ENCODE assay signal across 25 mouse cellular contexts in the genomic region with DNA sequence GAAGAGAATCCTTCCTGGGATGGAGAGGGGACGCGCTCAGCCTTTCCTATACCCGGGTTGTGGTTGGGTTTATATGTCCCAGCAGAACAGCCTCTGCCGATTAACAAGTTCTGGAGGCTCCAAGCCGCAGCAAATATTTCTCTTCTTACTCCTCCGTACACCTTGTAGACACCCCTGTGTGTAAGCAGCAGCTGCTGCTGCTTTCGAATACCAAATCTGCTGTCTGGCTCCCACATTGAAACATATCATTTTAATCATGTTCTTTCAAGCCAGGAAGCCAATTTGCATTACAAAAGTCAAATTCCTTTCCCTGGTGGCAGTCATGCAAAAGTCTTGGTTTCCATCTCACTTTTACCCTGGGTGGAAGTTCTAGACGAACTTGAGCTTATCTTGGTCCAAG.
DNase-seq lines count a peak whose midpoint lies in the region; ATAC-seq and TF ChIP-seq lines count a peak whose summit lies in the region.
"Had no signal": no experiment of that assay in that cellular context is flagged by ENCODE, and none has a peak within 500 bp of the region (broad histone marks: within the 10 kb centered on the region; RNA-seq: fewer than 3 reads in every experiment).

No protein-coding gene starts in this region.

- ATAC-seq in hindbrain, embryonic 11.5 days (ENCODE audit: low FRiP score) = no peak
- no peak for ATAC-seq in hindbrain, embryonic 16.5 days
- ATAC-seq in forebrain, embryonic 16.5 days = no peak
- ATAC-seq in midbrain, embryonic 13.5 days = no peak
- ATAC-seq: activated CD4-positive, CD25-positive, alpha-beta regulatory T cell, adult 4 months; liver, embryonic 12.5 days had no signal

- peaks cover 19% of the 10 kb centered on the region for H3K4me1 ChIP-seq in hindbrain, embryonic 11.5 days (replicated peaks; ENCODE audit: control insufficient read depth, insufficient read depth, low read length)
- peaks cover 41% of the 10 kb centered on the region for H3K4me1 ChIP-seq in hindbrain, embryonic 16.5 days (ENCODE audit: control insufficient read depth, insufficient read depth, low read depth, low read length)
- H3K4me1 ChIP-seq in forebrain, embryonic 16.5 days (replicated peaks; ENCODE audit: control insufficient read depth, insufficient read depth, low read length) = peaks cover 49% of the 10 kb centered on the region
- peaks cover 51% of the 10 kb centered on the region for H3K4me1 ChIP-seq in midbrain, embryonic 13.5 days (replicated peaks)
- H3K4me1 ChIP-seq: liver, embryonic 12.5 days had no signal

- H3K4me2 ChIP-seq in hindbrain, embryonic 11.5 days (replicated peaks; ENCODE audit: low read depth, low read length) = no peak overlapping the region
- no peak overlapping the region for H3K4me2 ChIP-seq in hindbrain, embryonic 16.5 days (ENCODE audit: low read length)
- H3K4me2 ChIP-seq in forebrain, embryonic 16.5 days (ENCODE audit: low read length) = no peak overlapping the region
- H3K4me2 ChIP-seq in midbrain, embryonic 13.5 days (replicated peaks) = no peak overlapping the region
- H3K4me2 ChIP-seq: embryonic facial prominence, embryonic 15.5 days; heart, embryonic 13.5 days; limb, embryonic 13.5 days; liver, embryonic 12.5 days; neural tube, embryonic 15.5 days had no signal

- TF ChIP-seq POLR2A in brain, embryonic 14.5 days (IDR thresholded peaks at IDR 0.05; ENCODE audit: borderline replicate concordance, extremely low read depth, insufficient read depth, insufficient read length, poor library complexity, severe bottlenecking) = no peak

- no peaks in the 10 kb centered on the region for H3K9me3 ChIP-seq in hindbrain, embryonic 11.5 days (ENCODE audit: control insufficient read depth, low read length)
- no peaks in the 10 kb centered on the region for H3K9me3 ChIP-seq in hindbrain, embryonic 16.5 days (ENCODE audit: control insufficient read depth, low read length)
- no peaks in the 10 kb centered on the region for H3K9me3 ChIP-seq in forebrain, embryonic 16.5 days (ENCODE audit: control insufficient read depth, low read length)
- H3K9me3 ChIP-seq in midbrain, embryonic 13.5 days = no peaks in the 10 kb centered on the region
- H3K9me3 ChIP-seq: embryonic facial prominence, embryonic 15.5 days; G1E; heart, embryonic 13.5 days; limb, embryonic 13.5 days; liver, embryonic 12.5 days; neural tube, embryonic 15.5 days had no signal

- H3K27ac ChIP-seq in hindbrain, embryonic 11.5 days (ENCODE audit: low read depth, low read length) = peak overlapping the region; percentile 67
- no peak overlapping the region for H3K27ac ChIP-seq in hindbrain, embryonic 16.5 days (ENCODE audit: low read depth, low read length)
- peak overlapping the region; percentile 93 for H3K27ac ChIP-seq in forebrain, embryonic 16.5 days (ENCODE audit: low read length)
- peak overlapping the region; percentile 83; the same call in 1 of the 2 replicates for H3K27ac ChIP-seq in midbrain, embryonic 13.5 days
- H3K27ac ChIP-seq: embryonic facial prominence, embryonic 15.5 days; heart, adult 2 months; heart, embryonic 13.5 days; limb, embryonic 13.5 days; liver, embryonic 12.5 days; neural tube, embryonic 15.5 days had no signal

- H3K36me3 ChIP-seq in hindbrain, embryonic 11.5 days (ENCODE audit: control insufficient read depth, insufficient read depth, low read length) = no peaks in the 10 kb centered on the region
- H3K36me3 ChIP-seq in hindbrain, embryonic 16.5 days (ENCODE audit: control insufficient read depth, insufficient read depth, low read length) = no peaks in the 10 kb centered on the region
- no peaks in the 10 kb centered on the region for H3K36me3 ChIP-seq in forebrain, embryonic 16.5 days (ENCODE audit: control insufficient read depth, insufficient read depth)
- H3K36me3 ChIP-seq in midbrain, embryonic 13.5 days = no peaks in the 10 kb centered on the region
- H3K36me3 ChIP-seq: embryonic facial prominence, embryonic 15.5 days; G1E; heart, embryonic 13.5 days; limb, embryonic 13.5 days; liver, embryonic 12.5 days; neural tube, embryonic 15.5 days had no signal

- peak; percentile 24 for DNase-seq in hindbrain, embryonic 11.5 days (ENCODE audit: low spot score)
- DNase-seq in brain, embryonic 14.5 days (ENCODE audit: low read depth) = peak; percentile 70
- no peak for DNase-seq in urinary bladder, postnatal 36 days (ENCODE audit: low spot score in 2 of 2)
- no peak for DNase-seq in heart, postnatal 36 days
- DNase-seq: adrenal gland, adult 8-10 months; B cell, adult 2 months; cerebellum, adult 8-10 months; heart, adult 2 months; heart, postnatal 14 days; kidney, adult 2 months; kidney, postnatal 10 days; lung, adult 18-20 months; lung, postnatal 10 days; thymus, adult 2 months; thymus, postnatal 4 days had no signal

- intact Hi-C loops in heart, postnatal 36 days (cut with DNase I) = no loop called here

- no peaks in the 10 kb centered on the region for H3K27me3 ChIP-seq in hindbrain, embryonic 11.5 days (ENCODE audit: control insufficient read depth, insufficient read depth, low read length)
- no peaks in the 10 kb centered on the region for H3K27me3 ChIP-seq in hindbrain, embryonic 16.5 days (replicated peaks; ENCODE audit: control insufficient read depth, insufficient read depth, low read length)
- no peaks in the 10 kb centered on the region for H3K27me3 ChIP-seq in forebrain, embryonic 16.5 days (replicated peaks; ENCODE audit: control insufficient read depth, insufficient read depth, low read length)
- H3K27me3 ChIP-seq in midbrain, embryonic 13.5 days = no peaks in the 10 kb centered on the region
- H3K27me3 ChIP-seq: embryonic facial prominence, embryonic 15.5 days; heart, embryonic 13.5 days; limb, embryonic 13.5 days; neural tube, embryonic 15.5 days had no signal

- TF ChIP-seq CTCF in brain, embryonic 14.5 days (IDR thresholded peaks at IDR 0.05; ENCODE audit: borderline replicate concordance, extremely low read depth, insufficient read depth, insufficient read length) = no peak

- H3K9ac ChIP-seq in hindbrain, embryonic 11.5 days (ENCODE audit: low read depth, low read length) = no peak overlapping the region
- H3K9ac ChIP-seq in hindbrain, embryonic 16.5 days (ENCODE audit: low read depth, low read length) = no peak overlapping the region
- no peak overlapping the region for H3K9ac ChIP-seq in forebrain, embryonic 16.5 days (replicated peaks; ENCODE audit: low read depth, low read length)
- H3K9ac ChIP-seq in midbrain, embryonic 13.5 days (replicated peaks) = no peak overlapping the region
- H3K9ac ChIP-seq: embryonic facial prominence, embryonic 15.5 days; heart, embryonic 13.5 days; limb, embryonic 13.5 days; liver, embryonic 12.5 days; neural tube, embryonic 15.5 days had no signal

- H3K4me3 ChIP-seq in hindbrain, embryonic 11.5 days (ENCODE audit: low read depth, low read length) = no peak overlapping the region
- no peak overlapping the region for H3K4me3 ChIP-seq in hindbrain, embryonic 16.5 days (ENCODE audit: low read length)
- no peak overlapping the region for H3K4me3 ChIP-seq in forebrain, embryonic 16.5 days (replicated peaks; ENCODE audit: low read length)
- no peak overlapping the region for H3K4me3 ChIP-seq in midbrain, embryonic 13.5 days (replicated peaks)
- H3K4me3 ChIP-seq: embryonic facial prominence, embryonic 15.5 days; heart, adult 2 months; heart, embryonic 13.5 days; limb, embryonic 13.5 days; liver, embryonic 12.5 days; neural tube, embryonic 15.5 days had no signal

- whole genome bisulfite sequencing in hindbrain, embryonic 11.5 days = 61% methylated on average over 8 of the region's 8 CpGs
- 39% methylated on average over 8 of the region's 8 CpGs for WGBS in hindbrain, embryonic 16.5 days
- WGBS in forebrain, embryonic 16.5 days = 35% methylated on average over 8 of the region's 8 CpGs
- 42% methylated on average over 8 of the region's 8 CpGs for WGBS in midbrain, embryonic 13.5 days

Comparison
In these comparisons a context has a peak if more than half of its experiments do, and no peak if none do; other contexts are left out.
1. DNase-seq: peak in hindbrain, embryonic 11.5 days (single experiment) and brain, embryonic 14.5 days (single experiment); none in urinary bladder, postnatal 36 days (0 of 2) and heart, postnatal 36 days (0 of 2).